Mouse (Mus musculus) Patski (cell line): ENCODE data around the gene Abcc5. TPM values are rescaled to one million over a fixed set of nuclear protein-coding genes. Genes with fewer than 3 reads are reported as not detected.
"Not testable (repeated sequence)": the region's sequence is repeated elsewhere in the genome, so short reads cannot be mapped to it uniquely, and the experiment has no call there.

Experiments
- ATAC-seq: fragments of 100-300 bp; one replicate; pipeline ENCODE4 v1.8.0; 2021
- CTCF ChIA-PET: fragments of 350-600 bp; sonication (Branson Sonifier 250); formaldehyde crosslinking; loops from one replicate; lab custom pipeline; 2022; ENCODE audit warnings: inconsistent platforms; lab: Charles Lee
- POLR2A ChIA-PET: fragments of 350-600 bp; sonication (Branson Sonifier 250); formaldehyde crosslinking; loops from one replicate; lab custom pipeline; 2022; ENCODE audit warnings: antibody characterized with exemption, inconsistent platforms; lab: Charles Lee
- DNase-seq: peaks from one replicate; pipeline ENCODE4 v3.0.0-alpha.2; 2011; ENCODE audit warnings: low read depth, low spot score
- H3K27me3 ChIP-seq: fragments of 371-371 bp; one replicate; pipeline ENCODE4 v1.5.1; 2021
- CTCF ChIP-seq: fragments of 100-300 bp; IDR thresholded peaks from one replicate; pipeline ENCODE4 v1.5.1; 2021
- in situ Hi-C: fragments of 300-500 bp; cut with MboI; formaldehyde crosslinking; loops from 3 replicates; pipeline ENCODE4 v1.11.1; 2018; ENCODE audit warnings: low pct_unique_long_range_greater_than_20kb, mixed read lengths
- polyA plus RNA-seq: library from polyadenylated mRNA; unstranded; gene quantifications from one replicate; pipeline ENCODE4 v1.2.3, GENCODE M21; 2021

The Abcc5 gene
- polyA plus RNA-seq, 1 experiment from 2014 or later, result 60.2 TPM

DNA sequence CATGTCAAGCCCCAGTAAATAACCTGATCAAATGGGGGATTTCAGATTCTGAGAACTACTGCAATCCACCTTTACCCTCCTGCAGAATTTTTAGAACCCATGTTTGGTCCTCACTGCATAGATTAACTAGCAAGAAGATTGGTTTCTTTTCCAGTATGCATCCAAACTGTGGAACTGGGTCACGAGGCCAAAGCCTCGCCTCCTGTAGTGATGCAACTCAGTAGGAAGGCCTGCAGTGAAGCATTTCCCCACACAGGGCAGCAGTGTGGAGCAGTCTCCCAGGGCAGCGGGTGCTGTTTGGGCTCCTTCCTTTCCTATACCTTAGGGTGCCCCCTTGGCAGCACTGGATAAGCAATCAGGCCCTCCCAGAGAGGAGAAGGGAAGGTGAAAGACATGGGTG is 24.6 kb downstream of the Abcc5 start:
- TF ChIP-seq CTCF, result no peak
- CTCF ChIA-PET, result no interaction called here
- ATAC-seq (no peak), DNase-seq (no peak)
- no peaks in the 10 kb centered on the region for H3K27me3 ChIP-seq
- in situ Hi-C loops, result no loop called here
- POLR2A ChIA-PET, result interaction anchor here (0.6 kb wide), 1 partner anchor 1706 kb away, joined by 3 read pairs; no protein-coding TSS in a partner anchor

- ATAC-seq (no peak), DNase-seq (no peak)
- in situ Hi-C loops, result no loop called here
- ChIA-PET CTCF (no interaction called here), POLR2A (interaction anchor here (0.6 kb wide), 1 partner anchor 1706 kb away, joined by 3 read pairs; no protein-coding TSS in a partner anchor)
- no peaks in the 10 kb centered on the region for H3K27me3 ChIP-seq
- no peak for TF ChIP-seq CTCF
Observed at GRCm38 (mm10) chr16:20400707-20401591, 25.2 kb downstream of the Abcc5 start.

GRCm38 (mm10) chr16:20396851-20397250 is 29.3 kb downstream of the Abcc5 start:
- ATAC-seq, result no peak
- CTCF ChIA-PET, result no interaction called here
- no peak for TF ChIP-seq CTCF
- POLR2A ChIA-PET, result no interaction called here
- H3K27me3 ChIP-seq, result no peaks in the 10 kb centered on the region
- DNase-seq, result no peak
- in situ Hi-C loops, result no loop called here

DNA sequence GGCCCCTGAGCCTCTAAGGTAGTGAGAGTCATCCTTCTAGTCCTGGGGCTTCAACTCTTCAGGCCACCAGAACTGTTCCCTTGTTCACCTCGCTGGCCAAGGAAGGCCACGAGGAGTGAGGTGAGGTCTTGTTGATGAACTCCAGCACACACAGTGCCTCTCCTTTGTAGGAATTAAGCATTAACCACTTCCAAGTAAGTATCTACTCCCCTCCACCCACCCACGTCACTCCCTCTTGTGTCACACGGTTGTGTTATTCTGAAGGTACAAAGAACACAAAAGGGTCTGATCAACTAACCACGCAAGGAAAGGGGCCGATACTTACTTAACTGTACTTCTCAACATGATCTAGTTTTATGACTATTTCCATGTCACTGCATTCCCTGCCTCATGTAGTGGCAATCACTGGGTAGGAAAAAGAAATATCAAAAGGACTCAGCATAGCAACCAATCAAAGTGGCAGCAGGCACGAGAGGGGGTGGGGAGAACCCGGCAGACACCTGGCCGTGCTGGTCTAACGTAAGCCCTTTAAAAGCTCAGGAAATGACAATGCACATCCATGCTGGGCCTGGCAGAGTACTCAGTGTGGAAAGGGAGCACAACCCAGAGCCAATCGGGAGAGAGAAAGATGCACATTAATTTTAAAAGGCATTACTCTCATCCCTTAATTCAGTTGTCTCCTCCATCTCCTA is 30.8 kb downstream of the Abcc5 start:
- in situ Hi-C loops, result no loop called here
- no peak for TF ChIP-seq CTCF
- ChIA-PET CTCF (interaction anchor here (1.2 kb wide), 1 partner anchor 8 kb away, joined by 3 read pairs; no protein-coding TSS in a partner anchor), POLR2A (no interaction called here)
- DNase-seq, result no peak
- no peak for ATAC-seq
- H3K27me3 ChIP-seq, result no peaks in the 10 kb centered on the region

DNA sequence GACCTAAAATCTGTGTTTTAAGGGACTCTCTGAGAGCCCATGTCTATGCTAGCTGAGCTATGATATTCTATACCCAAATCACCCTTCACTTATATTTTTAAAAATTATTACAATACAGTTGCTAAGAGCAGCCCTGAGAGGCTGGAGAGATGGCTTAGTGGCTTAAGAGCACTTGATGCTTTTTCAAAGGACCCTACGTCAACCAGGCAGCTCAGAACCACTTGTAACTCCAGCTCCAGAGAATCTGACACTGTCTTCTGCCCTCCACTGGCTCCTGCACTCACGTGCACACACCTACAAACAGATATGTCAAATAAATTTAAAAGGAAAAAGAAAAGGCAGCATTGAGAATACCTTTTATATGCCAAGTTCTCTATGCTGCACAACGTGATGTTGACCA is 34.4 kb downstream of the Abcc5 start:
- ChIA-PET CTCF (interaction anchor here (1.8 kb wide), 1 partner anchor 12 kb away, joined by 5 read pairs; no protein-coding TSS in a partner anchor), POLR2A (no interaction called here)
- H3K27me3 ChIP-seq, result no peaks in the 10 kb centered on the region
- TF ChIP-seq CTCF, result no peak
- ATAC-seq (no peak), DNase-seq (no peak)
- in situ Hi-C loops, result no loop called here

DNA sequence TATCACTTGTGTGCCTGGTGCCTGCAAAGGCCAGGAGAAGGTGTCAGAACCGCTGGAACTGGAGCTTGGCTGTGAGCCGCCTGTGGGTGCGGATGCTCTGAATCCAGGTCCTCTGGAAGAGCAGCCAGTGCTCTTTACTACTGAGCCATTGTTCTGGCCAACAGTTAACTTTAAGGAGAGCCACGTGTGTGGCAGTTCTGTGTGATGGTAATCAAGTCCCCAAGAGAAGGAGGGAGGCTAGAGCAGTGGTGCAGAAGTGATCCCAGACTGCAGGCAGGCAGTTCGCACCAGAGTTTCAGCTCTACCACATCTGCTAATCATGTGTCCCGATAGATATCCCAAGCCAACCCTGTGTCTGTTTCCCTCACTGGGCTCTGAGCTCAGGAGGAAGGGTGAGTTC is 36.0 kb downstream of the Abcc5 start:
- TF ChIP-seq CTCF, result no peak
- ChIA-PET POLR2A (no interaction called here), CTCF (interaction anchor here (1.8 kb wide), 1 partner anchor 13 kb away, joined by 5 read pairs; no protein-coding TSS in a partner anchor)
- H3K27me3 ChIP-seq, result no peaks in the 10 kb centered on the region
- in situ Hi-C loops, result no loop called here
- ATAC-seq, result no peak
- no peak for DNase-seq

DNA sequence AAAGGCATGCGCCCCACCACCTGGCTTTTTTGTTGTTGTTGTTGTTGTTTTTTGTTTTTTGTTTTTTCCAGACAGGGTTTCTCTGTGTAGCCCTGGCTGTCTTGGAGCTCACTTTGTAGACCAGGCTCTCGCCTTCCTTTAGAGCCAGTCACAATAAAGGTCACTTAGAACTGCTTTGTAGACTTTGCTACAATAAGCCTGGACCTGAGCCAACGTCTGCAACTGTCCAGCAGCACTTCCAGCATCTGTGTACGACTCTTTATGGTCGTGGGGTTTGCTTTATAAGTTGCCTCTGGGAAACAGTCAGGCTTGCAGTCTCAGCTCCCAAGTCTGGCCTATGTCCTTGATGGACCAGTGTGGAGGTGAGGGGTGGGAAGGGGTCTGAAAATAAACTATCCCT is 45.2 kb downstream of the Abcc5 start:
- no peak for ATAC-seq
- in situ Hi-C loops, result no loop called here

DNA sequence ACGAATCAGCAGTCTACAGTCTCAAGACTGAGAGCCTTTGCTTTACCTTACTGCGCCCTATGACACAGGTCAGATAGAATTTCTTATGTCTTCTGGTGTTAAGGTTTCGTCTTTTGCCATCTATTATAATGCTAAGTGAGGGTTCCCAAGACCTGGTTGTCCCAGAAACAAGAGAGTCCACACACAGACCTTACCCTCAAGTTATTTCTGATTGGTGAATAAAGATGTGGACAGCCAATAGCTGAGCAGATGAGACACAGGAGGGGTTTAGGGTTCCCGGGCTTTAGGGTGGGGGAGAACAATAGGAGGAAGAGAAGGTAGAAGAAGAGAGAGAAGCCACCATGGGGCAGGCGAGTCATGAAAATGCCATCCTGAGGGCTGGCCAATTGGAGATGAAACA is 50.9 kb downstream of the Abcc5 start:
- no peak for ATAC-seq
- TF ChIP-seq CTCF, result no peak
- ChIA-PET POLR2A (no interaction called here), CTCF (no interaction called here)
- DNase-seq, result no peak
- H3K27me3 ChIP-seq, result no peaks in the 10 kb centered on the region
- in situ Hi-C loops, result no loop called here

More for the DNA sequence above, 45.2 kb downstream of the Abcc5 start:
- no peaks in the 10 kb centered on the region for H3K27me3 ChIP-seq
- no peak for TF ChIP-seq CTCF
- CTCF ChIA-PET, result no interaction called here
- no peak for DNase-seq
- POLR2A ChIA-PET, result no interaction called here

- DNase-seq (no peak), ATAC-seq (peak; percentile 54)
- in situ Hi-C loops, result no loop called here
- ChIA-PET POLR2A (no interaction called here), CTCF (interaction anchor here (0.6 kb wide), 1 partner anchor 208 kb away, joined by 3 read pairs; no protein-coding TSS in a partner anchor)
- H3K27me3 ChIP-seq, result no peaks in the 10 kb centered on the region
- no peak for TF ChIP-seq CTCF
Observed at GRCm38 (mm10) chr16:20371731-20372130, 54.5 kb downstream of the Abcc5 start.

DNA sequence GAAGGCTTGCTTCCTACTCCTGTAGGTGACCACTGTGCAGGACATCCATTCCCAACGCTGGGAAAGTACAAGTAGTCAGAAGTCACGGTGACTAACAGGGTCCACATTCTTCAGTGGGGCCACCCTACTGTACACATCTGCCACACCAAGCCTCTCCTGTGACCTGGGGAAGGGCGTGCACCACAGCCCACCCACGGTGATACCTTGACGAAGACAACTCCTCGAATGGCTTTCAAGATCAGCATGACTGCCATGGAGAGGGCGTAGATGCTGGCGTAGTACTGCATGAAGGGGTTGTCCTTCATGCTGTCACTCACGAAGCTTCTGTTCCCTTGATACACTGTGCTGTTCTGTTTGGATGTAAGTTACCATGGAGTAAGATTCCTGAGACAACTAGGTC is 58.0 kb downstream of the Abcc5 start:
- ChIA-PET POLR2A (no interaction called here), CTCF (no interaction called here)
- no peaks in the 10 kb centered on the region for H3K27me3 ChIP-seq
- DNase-seq, result no peak
- in situ Hi-C loops, result no loop called here
- no peak for TF ChIP-seq CTCF
- ATAC-seq, result no peak

GRCm38 (mm10) chr16:20362121-20362520 is 64.1 kb downstream of the Abcc5 start:
- CTCF ChIA-PET, result no interaction called here
- in situ Hi-C loops, result no loop called here
- TF ChIP-seq CTCF, result no peak
- POLR2A ChIA-PET, result no interaction called here
- ATAC-seq (no peak), DNase-seq (no peak)
- no peaks in the 10 kb centered on the region for H3K27me3 ChIP-seq

DNA sequence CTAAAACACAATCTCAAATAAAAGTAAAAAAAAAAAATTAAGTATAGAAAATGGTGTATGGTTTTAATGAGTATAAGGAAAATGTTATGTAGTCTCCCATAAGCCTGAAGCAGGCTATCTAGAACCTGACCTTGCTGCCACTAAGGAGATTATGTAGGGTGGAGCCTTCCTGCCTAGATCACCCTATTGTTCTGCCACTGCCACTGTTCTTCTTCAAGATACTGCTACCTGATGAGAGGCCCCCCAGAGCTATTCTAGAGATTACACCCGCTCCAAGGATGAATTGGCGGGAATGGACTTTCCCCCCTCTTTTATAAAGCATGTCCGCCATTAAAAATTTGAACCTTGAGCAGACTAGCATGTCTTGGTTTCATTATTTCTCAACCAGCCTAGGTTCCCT is 64.7 kb downstream of the Abcc5 start:
- DNase-seq, POLR2A ChIA-PET, H3K27me3 ChIP-seq, ATAC-seq, CTCF ChIA-PET, in situ Hi-C loops: not testable (repeated sequence)
